Mouse (Mus musculus): ENCODE data around the gene Slc7a6os.

- TF ChIP-seq CTCF (IDR thresholded peaks at IDR 0.05; ENCODE audit: low read depth) = no peak
- no peak for TF ChIP-seq EP300 (IDR thresholded peaks at IDR 0.05; ENCODE audit: low read depth)
Measured at GRCm38 (mm10) chr8:106189162-106189561, 21.6 kb downstream of the Slc7a6os start.
